Mouse (Mus musculus) midbrain, embryonic 15.5 days (tissue): ENCODE results near the gene Ankrd55. TPM values are rescaled to one million over a fixed set of nuclear protein-coding genes. Genes with fewer than 3 reads are reported as not detected.
"Not testable (repeated sequence)": the region's sequence is repeated elsewhere in the genome, so short reads cannot be mapped to it uniquely, and the experiment has no call there.

Source experiments
- ATAC-seq: fragments of 200-750 bp; cut with Nextera tagmentation; replicated peaks from 2 replicates; pipeline ENCODE4 v1.8.0; 2017; ENCODE audit warnings: moderate TSS enrichment
- H3K27ac ChIP-seq: fragments of 300-500 bp; sonication (generic); 2 replicates; pipeline ENCODE4 v1.5.1; 2015; ENCODE audit warnings: mild to moderate bottlenecking, inconsistent platforms
- H3K27me3 ChIP-seq: fragments of 300-500 bp; sonication (generic); replicated peaks from 2 replicates; pipeline ENCODE4 v1.6.1; 2015; ENCODE audit warnings: inconsistent platforms
- H3K36me3 ChIP-seq: fragments of 300-500 bp; sonication (generic); replicated peaks from 2 replicates; pipeline ENCODE4 v1.6.1; 2015; ENCODE audit warnings: inconsistent platforms
- H3K4me1 ChIP-seq: fragments of 300-500 bp; sonication (generic); 2 replicates; pipeline ENCODE4 v1.6.1; 2015; ENCODE audit warnings: inconsistent platforms
- H3K4me2 ChIP-seq: fragments of 300-500 bp; sonication (generic); 2 replicates; pipeline ENCODE4 v1.6.1; 2015; ENCODE audit warnings: inconsistent platforms, mild to moderate bottlenecking, moderate library complexity
- H3K4me3 ChIP-seq: fragments of 300-500 bp; sonication (generic); 2 replicates; pipeline ENCODE4 v1.5.1; 2015; ENCODE audit warnings: mild to moderate bottlenecking, inconsistent platforms
- H3K9ac ChIP-seq: fragments of 300-500 bp; sonication (generic); 2 replicates; pipeline ENCODE4 v1.6.1; 2015; ENCODE audit warnings: mild to moderate bottlenecking, inconsistent platforms
- H3K9me3 ChIP-seq: fragments of 300-500 bp; sonication (generic); 2 replicates; pipeline ENCODE4 v1.6.1; 2016; ENCODE audit warnings: inconsistent platforms
- WGBS: fragments of 180-500 bp; shearing (Covaris S2); methylation state at CpG from one replicate; pipeline ENCODE4 v1.1.7; 2015; ENCODE audit warnings: mixed read lengths; 5-methylcytosine and 5-hydroxymethylcytosine counted together
- polyA plus RNA-seq: library from polyadenylated mRNA; unstranded; fragments of >200 nt; fragmentation: Nextera tagmentation; extraction: Ambion mirVana; gene quantifications from 2 replicates; pipeline ENCODE4 v1.2.1, GENCODE M21; 2015

Ankrd55 gene
- polyA plus RNA-seq, 1 experiment from 2014 or later = 8.9 TPM

GRCm38 (mm10) chr13:112297781-112298180 lies 9.5 kb downstream of the Ankrd55 start:
- no peak overlapping the region for H3K9ac ChIP-seq
- H3K4me2 ChIP-seq = no peak overlapping the region
- no peaks in the 10 kb centered on the region for H3K4me1 ChIP-seq
- H3K36me3 ChIP-seq = no peaks in the 10 kb centered on the region
- no peak overlapping the region for H3K27ac ChIP-seq
- no peaks in the 10 kb centered on the region; the same call in 1 of the 2 replicates for H3K9me3 ChIP-seq
- H3K4me3 ChIP-seq = no peak overlapping the region
- ATAC-seq = no peak
- WGBS = 92% methylated on average over 6 of the region's 6 CpGs
- H3K27me3 ChIP-seq = no peaks in the 10 kb centered on the region

GRCm38 (mm10) chr13:112303429-112303828 lies 15.2 kb downstream of the Ankrd55 start:
- H3K27me3 ChIP-seq = no peaks in the 10 kb centered on the region
- ATAC-seq = no peak
- no peaks in the 10 kb centered on the region for H3K9me3 ChIP-seq
- H3K36me3 ChIP-seq = no peaks in the 10 kb centered on the region
- no peak overlapping the region for H3K4me2 ChIP-seq
- no peak overlapping the region for H3K27ac ChIP-seq
- H3K4me1 ChIP-seq = no peaks in the 10 kb centered on the region
- H3K4me3 ChIP-seq = no peak overlapping the region
- 94% methylated on average over 2 of the region's 2 CpGs for WGBS
- no peak overlapping the region for H3K9ac ChIP-seq

GRCm38 (mm10) chr13:112308672-112309071 lies 20.4 kb downstream of the Ankrd55 start:
- WGBS = 19% methylated on average over 1 of the region's 1 CpGs
- H3K4me1 ChIP-seq = no peaks in the 10 kb centered on the region
- H3K36me3 ChIP-seq = no peaks in the 10 kb centered on the region
- H3K27ac ChIP-seq = no peak overlapping the region
- H3K4me2 ChIP-seq = no peak overlapping the region
- H3K9ac ChIP-seq = no peak overlapping the region
- ATAC-seq = no peak
- no peaks in the 10 kb centered on the region for H3K9me3 ChIP-seq
- H3K27me3 ChIP-seq = no peaks in the 10 kb centered on the region
- no peak overlapping the region for H3K4me3 ChIP-seq

GRCm38 (mm10) chr13:112311611-112312010 lies 23.4 kb downstream of the Ankrd55 start:
- 62% methylated on average over 3 of the region's 3 CpGs for WGBS
- H3K4me1 ChIP-seq, H3K27ac ChIP-seq, H3K36me3 ChIP-seq, H3K4me3 ChIP-seq, ATAC-seq, H3K27me3 ChIP-seq, H3K9ac ChIP-seq, H3K9me3 ChIP-seq, H3K4me2 ChIP-seq: not testable (repeated sequence)

- H3K27ac ChIP-seq = no peak overlapping the region
- H3K9me3 ChIP-seq = no peaks in the 10 kb centered on the region
- no peak overlapping the region for H3K4me2 ChIP-seq
- H3K4me1 ChIP-seq = no peaks in the 10 kb centered on the region
- ATAC-seq = peak; percentile 65
- WGBS = 6% methylated on average over 3 of the region's 3 CpGs
- H3K36me3 ChIP-seq = 0 out of 2 replicates have a peak, but pooled peaks cover 4% of the 10 kb centered on the region
- H3K4me3 ChIP-seq = no peak overlapping the region
- no peak overlapping the region for H3K9ac ChIP-seq
- H3K27me3 ChIP-seq = no peaks in the 10 kb centered on the region
These were observed 27.2 kb downstream of the Ankrd55 start for GRCm38 (mm10) chr13:112315442-112315841.

GRCm38 (mm10) chr13:112316622-112317482 lies 28.6 kb downstream of the Ankrd55 start:
- Histone ChIP-seq H3K4me1 (no peaks in the 10 kb centered on the region), H3K9ac (no peak overlapping the region), H3K27me3 (no peaks in the 10 kb centered on the region), H3K9me3 (no peaks in the 10 kb centered on the region), H3K4me2 (no peak overlapping the region), H3K36me3 (0 out of 2 replicates have a peak, but pooled peaks cover 4% of the 10 kb centered on the region), H3K4me3 (no peak overlapping the region), H3K27ac (no peak overlapping the region)
- WGBS = 78% methylated on average over 11 of the region's 11 CpGs
- no peak for ATAC-seq

- no peak overlapping the region for H3K4me2 ChIP-seq
- no peaks in the 10 kb centered on the region for H3K4me1 ChIP-seq
- no peak overlapping the region for H3K27ac ChIP-seq
- no peak overlapping the region for H3K4me3 ChIP-seq
- 0 out of 2 replicates have a peak, but pooled peaks cover 4% of the 10 kb centered on the region for H3K36me3 ChIP-seq
- H3K9ac ChIP-seq = no peak overlapping the region
- no peak for ATAC-seq
- H3K27me3 ChIP-seq = no peaks in the 10 kb centered on the region
- no peaks in the 10 kb centered on the region for H3K9me3 ChIP-seq
- 91% methylated on average over 8 of the region's 8 CpGs for whole genome bisulfite sequencing
These were observed 29.9 kb downstream of the Ankrd55 start for GRCm38 (mm10) chr13:112318124-112318523.

- Histone ChIP-seq H3K4me3 (no peak overlapping the region), H3K36me3 (0 out of 2 replicates have a peak, but pooled peaks cover 4% of the 10 kb centered on the region), H3K27me3 (no peaks in the 10 kb centered on the region), H3K9ac (no peak overlapping the region), H3K4me1 (no peaks in the 10 kb centered on the region), H3K27ac (no peak overlapping the region), H3K4me2 (no peak overlapping the region), H3K9me3 (no peaks in the 10 kb centered on the region)
- 69% methylated on average over 12 of the region's 12 CpGs for WGBS
- no peak for ATAC-seq
These were observed 35.5 kb downstream of the Ankrd55 start for GRCm38 (mm10) chr13:112323591-112324266.

GRCm38 (mm10) chr13:112325126-112325525 lies 36.9 kb downstream of the Ankrd55 start:
- H3K9ac ChIP-seq = no peak overlapping the region
- no peaks in the 10 kb centered on the region for H3K36me3 ChIP-seq
- WGBS = 95% methylated on average over 2 of the region's 2 CpGs
- H3K9me3 ChIP-seq = no peaks in the 10 kb centered on the region
- H3K27ac ChIP-seq = no peak overlapping the region
- H3K4me1 ChIP-seq = peaks cover 1% of the 10 kb centered on the region; the same call in 1 of the 2 replicates
- no peaks in the 10 kb centered on the region for H3K27me3 ChIP-seq
- H3K4me2 ChIP-seq = no peak overlapping the region
- H3K4me3 ChIP-seq = no peak overlapping the region
- no peak for ATAC-seq

GRCm38 (mm10) chr13:112326403-112326802 lies 38.2 kb downstream of the Ankrd55 start:
- Histone ChIP-seq H3K9ac (no peak overlapping the region), H3K27ac (no peak overlapping the region), H3K27me3 (no peaks in the 10 kb centered on the region), H3K4me2 (no peak overlapping the region), H3K36me3 (no peaks in the 10 kb centered on the region), H3K4me3 (no peak overlapping the region), H3K4me1 (peaks cover 14% of the 10 kb centered on the region), H3K9me3 (no peaks in the 10 kb centered on the region)
- 87% methylated on average over 7 of the region's 7 CpGs for WGBS
- no peak for ATAC-seq

GRCm38 (mm10) chr13:112326977-112327376 lies 38.7 kb downstream of the Ankrd55 start:
- ATAC-seq = no peak
- WGBS = 92% methylated on average over 5 of the region's 5 CpGs
- H3K4me3 ChIP-seq = no peak overlapping the region
- peaks cover 20% of the 10 kb centered on the region for H3K4me1 ChIP-seq
- H3K27ac ChIP-seq = no peak overlapping the region
- H3K9ac ChIP-seq = no peak overlapping the region
- H3K27me3 ChIP-seq = no peaks in the 10 kb centered on the region
- H3K9me3 ChIP-seq = no peaks in the 10 kb centered on the region
- no peak overlapping the region for H3K4me2 ChIP-seq
- no peaks in the 10 kb centered on the region for H3K36me3 ChIP-seq

GRCm38 (mm10) chr13:112327511-112327910 lies 39.3 kb downstream of the Ankrd55 start:
- 67% methylated on average over 4 of the region's 4 CpGs for WGBS
- H3K27me3 ChIP-seq = no peaks in the 10 kb centered on the region
- no peaks in the 10 kb centered on the region for H3K36me3 ChIP-seq
- no peak overlapping the region for H3K27ac ChIP-seq
- H3K4me3 ChIP-seq = no peak overlapping the region
- H3K4me1 ChIP-seq = peaks cover 25% of the 10 kb centered on the region
- H3K9me3 ChIP-seq = no peaks in the 10 kb centered on the region
- no peak for ATAC-seq
- no peak overlapping the region for H3K9ac ChIP-seq
- H3K4me2 ChIP-seq = no peak overlapping the region
